Mouse (Mus musculus): ENCODE data around the gene Igfn1. TPM values are rescaled to one million over a fixed set of nuclear protein-coding genes. Genes with fewer than 3 reads are reported as not detected.

The Igfn1 gene
- total and polyA plus RNA-seq, 3 experiments: not detected

GRCm38 (mm10) chr1:135999720-136000287 lies 6.3 kb downstream of the Igfn1 start:
- no peak overlapping the region for H3K9ac ChIP-seq (ENCODE audit: low read depth, low read length)
- no peaks in the 10 kb centered on the region for H3K27me3 ChIP-seq (ENCODE audit: control insufficient read depth, insufficient read depth, low read length)
- 41% methylated on average over 8 of the region's 8 CpGs for WGBS
- no peak overlapping the region for H3K4me3 ChIP-seq
- DNase-seq: no peak
- H3K4me1 ChIP-seq (ENCODE audit: control insufficient read depth, insufficient read depth, low read length): no peaks in the 10 kb centered on the region
- H3K79me2 ChIP-seq (replicated peaks; ENCODE audit: control insufficient read depth, insufficient read depth, low read length): no peaks in the 10 kb centered on the region
- TF ChIP-seq POLR2A (IDR thresholded peaks at IDR 0.05; ENCODE audit: insufficient read depth, low read depth, low read length) (no peak), EP300 (IDR thresholded peaks at IDR 0.05; ENCODE audit: insufficient read depth, low read depth, low read length) (no peak), CTCF (IDR thresholded peaks at IDR 0.05) (no peak)
- intact Hi-C loops (cut with DNase I): no loop called here
- no peaks in the 10 kb centered on the region for H3K36me3 ChIP-seq (ENCODE audit: control insufficient read depth, insufficient read depth, low read length)
- H3K27ac ChIP-seq: no peak overlapping the region

GRCm38 (mm10) chr1:135997537-135997936 lies 8.6 kb downstream of the Igfn1 start:
- Histone ChIP-seq H3K9ac (ENCODE audit: low read depth, low read length) (no peak overlapping the region), H3K27ac (no peak overlapping the region), H3K27me3 (ENCODE audit: control insufficient read depth, insufficient read depth, low read length) (no peaks in the 10 kb centered on the region), H3K36me3 (ENCODE audit: control insufficient read depth, insufficient read depth, low read length) (no peaks in the 10 kb centered on the region), H3K79me2 (replicated peaks; ENCODE audit: control insufficient read depth, insufficient read depth, low read length) (no peaks in the 10 kb centered on the region), H3K4me3 (no peak overlapping the region), H3K4me1 (ENCODE audit: control insufficient read depth, insufficient read depth, low read length) (no peaks in the 10 kb centered on the region)
- WGBS: 65% methylated on average over 7 of the region's 7 CpGs
- DNase-seq: no peak
- intact Hi-C loops (cut with DNase I): no loop called here
- TF ChIP-seq EP300 (IDR thresholded peaks at IDR 0.05; ENCODE audit: insufficient read depth, low read depth, low read length) (no peak), CTCF (IDR thresholded peaks at IDR 0.05) (no peak), POLR2A (IDR thresholded peaks at IDR 0.05; ENCODE audit: insufficient read depth, low read depth, low read length) (no peak)

DNA sequence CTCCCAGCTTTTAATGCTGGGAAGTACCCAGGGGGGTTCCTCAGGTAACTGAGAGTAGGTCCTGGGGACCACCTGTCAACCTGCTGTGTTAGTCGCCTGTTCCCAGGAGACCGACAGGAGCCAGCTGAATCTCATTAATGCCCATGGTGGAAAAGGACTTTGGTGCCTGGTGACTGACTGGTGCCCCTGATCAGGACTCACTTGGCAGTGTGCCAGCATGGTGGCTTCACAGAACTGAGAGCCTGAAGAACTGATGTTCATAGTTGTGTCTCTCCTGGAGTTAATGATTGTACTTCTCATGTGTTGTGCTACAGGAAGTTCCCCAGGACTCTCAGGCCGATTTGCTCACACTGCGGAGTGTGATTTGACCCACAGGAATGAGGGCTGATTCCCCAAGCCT lies 12.7 kb downstream of the Igfn1 start:
- H3K27me3 ChIP-seq (ENCODE audit: control insufficient read depth, insufficient read depth, low read length): no peaks in the 10 kb centered on the region
- H3K4me3 ChIP-seq: no peak overlapping the region
- no peak overlapping the region for H3K9ac ChIP-seq (ENCODE audit: low read depth, low read length)
- H3K79me2 ChIP-seq (replicated peaks; ENCODE audit: control insufficient read depth, insufficient read depth, low read length): no peaks in the 10 kb centered on the region
- WGBS: 66% methylated on average over 4 of the region's 4 CpGs
- DNase-seq: no peak
- no peaks in the 10 kb centered on the region for H3K36me3 ChIP-seq (ENCODE audit: control insufficient read depth, insufficient read depth, low read length)
- TF ChIP-seq CTCF (IDR thresholded peaks at IDR 0.05): no peak
- no peak for TF ChIP-seq POLR2A (IDR thresholded peaks at IDR 0.05; ENCODE audit: insufficient read depth, low read depth, low read length)
- TF ChIP-seq EP300 (IDR thresholded peaks at IDR 0.05; ENCODE audit: insufficient read depth, low read depth, low read length): no peak
- H3K4me1 ChIP-seq (ENCODE audit: control insufficient read depth, insufficient read depth, low read length): no peaks in the 10 kb centered on the region
- intact Hi-C loops (cut with DNase I): no loop called here
- H3K27ac ChIP-seq: no peak overlapping the region

DNA sequence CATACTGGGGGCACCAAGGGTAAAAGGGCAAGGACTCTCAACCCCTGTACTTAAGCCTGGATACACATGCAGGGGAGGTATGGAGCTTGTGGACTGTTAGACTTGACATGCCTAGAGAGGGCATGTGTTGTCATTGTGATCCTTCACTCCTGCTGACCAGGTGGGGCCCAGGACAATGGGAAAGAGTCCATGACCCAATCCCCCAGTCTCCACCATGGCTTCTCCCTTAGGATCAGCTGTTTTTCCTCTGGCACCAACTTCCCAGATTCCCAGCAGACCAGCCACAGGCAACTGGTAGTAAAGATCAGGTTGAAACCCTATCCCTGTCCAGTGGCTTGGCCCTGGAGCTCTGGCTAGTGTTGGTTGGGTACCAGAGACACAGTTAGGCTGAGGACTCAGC lies 16.3 kb downstream of the Igfn1 start:
- Histone ChIP-seq H3K27me3 (ENCODE audit: control insufficient read depth, insufficient read depth, low read length) (no peaks in the 10 kb centered on the region), H3K9ac (ENCODE audit: low read depth, low read length) (no peak overlapping the region), H3K36me3 (ENCODE audit: control insufficient read depth, insufficient read depth, low read length) (no peaks in the 10 kb centered on the region), H3K79me2 (replicated peaks; ENCODE audit: control insufficient read depth, insufficient read depth, low read length) (no peaks in the 10 kb centered on the region), H3K4me3 (no peak overlapping the region), H3K4me1 (ENCODE audit: control insufficient read depth, insufficient read depth, low read length) (no peaks in the 10 kb centered on the region), H3K27ac (no peak overlapping the region)
- no peak for TF ChIP-seq POLR2A (IDR thresholded peaks at IDR 0.05; ENCODE audit: insufficient read depth, low read depth, low read length)
- no peak for TF ChIP-seq EP300 (IDR thresholded peaks at IDR 0.05; ENCODE audit: insufficient read depth, low read depth, low read length)
- no peak for TF ChIP-seq CTCF (IDR thresholded peaks at IDR 0.05)
- intact Hi-C loops (cut with DNase I): no loop called here
- no peak for DNase-seq

DNA sequence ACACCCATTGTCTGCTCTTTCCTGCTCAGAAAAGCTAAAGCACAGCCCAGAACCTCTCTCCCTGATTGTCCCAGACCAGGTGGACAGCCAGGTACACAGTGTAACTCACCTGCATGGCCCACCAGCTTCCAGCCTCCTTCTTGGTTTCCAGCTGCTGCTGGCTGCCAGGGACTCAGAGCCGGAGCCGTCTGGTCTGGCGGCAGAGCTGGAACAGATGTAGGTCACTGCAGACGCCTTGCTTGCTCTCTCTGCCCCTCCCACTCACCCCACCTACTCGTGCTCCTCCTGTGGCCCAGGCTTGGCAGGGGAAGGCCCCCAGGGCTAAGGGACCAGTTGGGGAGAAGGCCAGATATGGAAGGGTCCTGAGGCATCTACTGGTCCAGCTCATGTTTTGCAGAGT lies 22.0 kb downstream of the Igfn1 start:
- Histone ChIP-seq H3K79me2 (replicated peaks; ENCODE audit: control insufficient read depth, insufficient read depth, low read length) (no peaks in the 10 kb centered on the region), H3K4me3 (no peak overlapping the region), H3K27me3 (ENCODE audit: control insufficient read depth, insufficient read depth, low read length) (no peaks in the 10 kb centered on the region), H3K9ac (ENCODE audit: low read depth, low read length) (no peak overlapping the region), H3K36me3 (ENCODE audit: control insufficient read depth, insufficient read depth, low read length) (no peaks in the 10 kb centered on the region), H3K27ac (no peak overlapping the region), H3K4me1 (ENCODE audit: control insufficient read depth, insufficient read depth, low read length) (no peaks in the 10 kb centered on the region)
- TF ChIP-seq POLR2A (IDR thresholded peaks at IDR 0.05; ENCODE audit: insufficient read depth, low read depth, low read length) (no peak), EP300 (IDR thresholded peaks at IDR 0.05; ENCODE audit: insufficient read depth, low read depth, low read length) (no peak), CTCF (IDR thresholded peaks at IDR 0.05) (no peak)
- intact Hi-C loops (cut with DNase I): no loop called here
- no peak for DNase-seq
- WGBS: 33% methylated on average over 5 of the region's 5 CpGs

- H3K36me3 ChIP-seq (ENCODE audit: control insufficient read depth, insufficient read depth, low read length): no peaks in the 10 kb centered on the region
- WGBS: 76% methylated on average over 3 of the region's 3 CpGs
- DNase-seq: no peak
- no peak overlapping the region for H3K9ac ChIP-seq (ENCODE audit: low read depth, low read length)
- no peaks in the 10 kb centered on the region for H3K27me3 ChIP-seq (ENCODE audit: control insufficient read depth, insufficient read depth, low read length)
- no peaks in the 10 kb centered on the region for H3K4me1 ChIP-seq (ENCODE audit: control insufficient read depth, insufficient read depth, low read length)
- no peaks in the 10 kb centered on the region for H3K79me2 ChIP-seq (replicated peaks; ENCODE audit: control insufficient read depth, insufficient read depth, low read length)
- no peak for TF ChIP-seq CTCF (IDR thresholded peaks at IDR 0.05)
- no peak for TF ChIP-seq EP300 (IDR thresholded peaks at IDR 0.05; ENCODE audit: insufficient read depth, low read depth, low read length)
- no peak for TF ChIP-seq POLR2A (IDR thresholded peaks at IDR 0.05; ENCODE audit: insufficient read depth, low read depth, low read length)
- intact Hi-C loops (cut with DNase I): no loop called here
- H3K4me3 ChIP-seq: no peak overlapping the region
- no peak overlapping the region for H3K27ac ChIP-seq
These were observed 33.6 kb downstream of the Igfn1 start for GRCm38 (mm10) chr1:135972576-135972975.
